Mouse (Mus musculus) splenic B cell, adult 2 months (primary cell): Measurements from ENCODE around the gene Guca2a.

Source experiments
- DNase-seq: peaks from one replicate; pipeline ENCODE4 v3.0.0-alpha.2; 2011; ENCODE audit warnings: low read depth, low spot score
- H3K27me3 ChIP-seq: 2 replicates; pipeline ENCODE4 v1.6.1; 2012; ENCODE audit warnings: mild to moderate bottlenecking, low read length, moderate library complexity, mixed read lengths; ENCODE audit not compliant: control insufficient read depth, poor library complexity, insufficient read depth, severe bottlenecking
- H3K36me3 ChIP-seq: 2 replicates; pipeline ENCODE4 v1.6.1; 2012; ENCODE audit warnings: mild to moderate bottlenecking, low read length, moderate library complexity, mixed read lengths; ENCODE audit not compliant: control insufficient read depth, poor library complexity, insufficient read depth, severe bottlenecking

Guca2a gene

GRCm38 (mm10) chr4:119632721-119633120 is 4.8 kb upstream of the Guca2a start:
- Histone ChIP-seq H3K36me3 (no peaks in the 10 kb centered on the region; the same call in 1 of the 2 replicates), H3K27me3 (no peaks in the 10 kb centered on the region)
- DNase-seq = no peak

- H3K27me3 ChIP-seq = no peaks in the 10 kb centered on the region
- no peaks in the 10 kb centered on the region for H3K36me3 ChIP-seq
- no peak for DNase-seq
Measured at GRCm38 (mm10) chr4:119633342-119633741, 4.2 kb upstream of the Guca2a start.

GRCm38 (mm10) chr4:119633948-119634347 is 3.6 kb upstream of the Guca2a start:
- no peak for DNase-seq
- no peaks in the 10 kb centered on the region for H3K36me3 ChIP-seq
- H3K27me3 ChIP-seq = no peaks in the 10 kb centered on the region

DNA sequence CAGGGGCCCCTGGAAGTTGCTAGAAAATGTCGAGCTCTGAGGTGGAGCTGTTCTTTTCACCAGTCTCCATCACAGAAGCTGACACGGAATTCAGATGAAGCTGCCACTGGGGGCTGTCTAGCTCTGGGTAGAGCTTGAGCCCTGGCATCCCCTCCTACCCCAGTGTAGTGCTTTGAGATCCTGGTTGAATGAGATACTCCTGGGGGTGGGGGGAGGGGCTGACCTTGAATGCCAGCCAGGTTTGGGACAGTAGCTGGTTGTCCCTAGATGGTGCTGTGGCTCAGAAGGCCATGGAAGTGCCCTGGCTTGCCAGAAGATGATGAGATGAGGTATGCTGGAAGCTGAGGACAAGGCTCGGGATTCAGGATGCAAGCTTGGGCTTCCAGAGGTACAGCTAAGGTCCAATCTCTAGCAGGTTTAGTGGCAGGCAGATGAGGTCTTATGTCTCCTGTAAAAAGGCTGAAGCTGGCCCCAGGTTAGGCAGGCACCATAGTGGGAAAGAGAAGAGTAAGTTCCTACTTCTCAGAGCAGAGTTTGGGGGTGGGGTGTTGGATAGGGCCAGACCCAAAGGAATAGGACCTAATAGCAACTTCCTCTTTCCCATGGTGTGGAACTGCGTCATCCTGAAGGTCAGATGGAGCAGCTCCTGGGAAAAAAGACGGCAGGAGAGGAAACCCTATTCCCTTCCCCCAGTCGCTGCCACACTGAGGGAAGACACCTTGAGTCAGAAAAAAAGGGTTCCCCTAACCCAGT is 2.4 kb upstream of the Guca2a start:
- H3K27me3 ChIP-seq = no peaks in the 10 kb centered on the region
- DNase-seq = no peak
- H3K36me3 ChIP-seq = no peaks in the 10 kb centered on the region

DNA sequence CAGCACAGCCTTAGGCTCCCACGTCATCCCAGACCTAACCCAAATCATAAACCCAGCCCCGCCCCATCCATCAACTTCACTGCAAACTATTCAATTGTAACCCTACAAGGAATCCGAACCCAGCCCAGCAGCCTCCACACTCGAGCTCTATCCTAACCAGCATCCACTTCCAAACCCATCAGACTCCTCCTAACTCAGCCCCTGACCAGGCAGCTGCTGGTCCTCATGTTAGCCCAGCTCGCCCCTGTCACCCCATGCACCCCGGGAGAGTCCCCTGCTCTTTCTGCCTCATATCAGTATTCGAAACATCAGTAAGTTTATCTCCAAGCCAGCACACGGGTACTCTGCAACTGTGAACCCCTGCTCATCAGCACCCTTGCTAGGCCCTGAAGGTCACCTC is 1.8 kb upstream of the Guca2a start:
- Histone ChIP-seq H3K27me3 (no peaks in the 10 kb centered on the region), H3K36me3 (no peaks in the 10 kb centered on the region)
- no peak for DNase-seq

DNA sequence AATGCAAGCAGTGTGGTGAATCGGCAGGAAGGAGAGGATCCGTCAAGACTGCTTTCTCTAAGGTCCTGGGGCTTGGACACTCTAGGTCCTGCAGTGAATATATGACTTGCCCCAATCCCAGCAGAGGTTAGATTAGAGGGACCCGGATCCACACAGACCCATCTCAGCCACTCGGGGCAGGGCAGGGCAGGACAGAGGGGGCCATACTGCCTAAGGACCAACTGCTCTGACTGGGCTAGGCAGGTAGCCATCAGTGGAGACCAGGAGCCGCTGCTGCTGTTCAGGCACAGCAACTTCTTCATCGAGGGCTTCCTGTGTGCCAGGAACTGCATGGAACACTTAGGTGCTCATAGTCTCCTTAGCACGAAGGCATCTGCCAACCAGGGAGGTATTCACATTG is 773 bp upstream of the Guca2a start:
- H3K36me3 ChIP-seq = no peaks in the 10 kb centered on the region
- DNase-seq = no peak
- no peaks in the 10 kb centered on the region for H3K27me3 ChIP-seq

DNA sequence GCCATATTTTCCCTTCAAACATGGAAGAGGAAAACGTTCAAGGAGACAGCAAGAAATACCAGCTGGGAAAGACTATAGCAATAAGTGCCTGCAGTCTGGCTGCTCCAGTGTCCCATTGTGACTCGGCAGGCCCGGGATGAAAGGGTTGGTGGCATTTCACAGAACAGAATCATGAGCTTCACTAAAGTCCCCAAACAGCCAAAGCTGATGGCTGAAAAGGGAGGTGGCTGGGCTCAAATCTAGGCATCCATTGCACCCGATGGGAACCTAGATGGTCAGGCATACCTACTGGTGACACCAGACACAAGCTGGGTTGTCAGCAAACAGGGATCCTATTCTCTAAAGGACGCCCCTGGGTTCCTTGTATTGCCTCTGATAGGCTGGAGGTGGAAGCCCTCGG is 442 bp downstream of the Guca2a start:
- DNase-seq = no peak
- no peaks in the 10 kb centered on the region for H3K27me3 ChIP-seq
- H3K36me3 ChIP-seq = no peaks in the 10 kb centered on the region

GRCm38 (mm10) chr4:119638656-119639055 is 1.2 kb downstream of the Guca2a start:
- DNase-seq = no peak
- no peaks in the 10 kb centered on the region for H3K27me3 ChIP-seq
- H3K36me3 ChIP-seq = no peaks in the 10 kb centered on the region

DNA sequence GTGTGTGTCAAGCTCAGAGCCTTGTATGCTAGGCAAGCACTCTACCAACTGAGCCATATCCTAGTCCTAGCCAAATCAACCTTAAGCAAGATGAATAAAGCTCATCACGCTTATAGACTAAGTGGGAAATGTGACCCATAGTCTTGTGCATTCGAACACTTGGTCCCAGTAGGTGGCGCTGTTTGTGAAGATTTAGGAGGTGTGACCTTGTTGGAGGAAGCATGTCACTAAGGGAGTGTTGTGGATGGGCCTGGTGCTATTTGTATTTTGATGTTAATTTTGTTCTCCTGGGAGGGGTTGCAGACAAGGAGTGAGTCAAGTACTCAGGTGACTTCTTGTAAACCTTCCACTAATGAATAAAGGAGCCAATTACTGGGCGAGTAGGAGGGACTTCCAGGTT is 5.2 kb downstream of the Guca2a start:
- no peaks in the 10 kb centered on the region for H3K36me3 ChIP-seq
- DNase-seq = peak; percentile 19
- no peaks in the 10 kb centered on the region for H3K27me3 ChIP-seq

DNA sequence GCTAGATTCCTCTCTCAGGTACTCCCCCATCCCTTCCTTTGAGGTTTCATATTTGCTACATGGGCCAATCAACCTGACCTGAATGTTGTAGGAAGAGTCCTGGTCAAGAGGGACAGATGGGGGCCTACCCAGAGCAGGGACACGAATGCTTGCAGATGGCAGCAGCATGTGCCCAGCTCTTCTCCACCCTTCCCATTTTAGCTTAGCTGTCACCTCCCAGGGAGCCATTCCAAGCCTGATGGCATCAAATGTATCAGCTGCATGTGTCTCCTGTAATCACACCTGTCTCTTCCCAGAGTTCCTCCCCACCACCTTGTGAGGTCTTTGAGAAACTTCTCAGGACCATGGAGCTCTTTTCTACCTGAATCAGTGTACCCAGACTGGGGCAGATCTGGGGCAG is 19.5 kb downstream of the Guca2a start:
- Histone ChIP-seq H3K27me3 (no peaks in the 10 kb centered on the region), H3K36me3 (no peaks in the 10 kb centered on the region)
- no peak for DNase-seq

GRCm38 (mm10) chr4:119658246-119658645 is 20.7 kb downstream of the Guca2a start:
- no peak for DNase-seq

GRCm38 (mm10) chr4:119658731-119659130 is 21.2 kb downstream of the Guca2a start, which contains the start of gene Guca2b:
TSS of gene Guca2b (minus strand) at chr4:119658954.
- Histone ChIP-seq H3K27me3 (no peaks in the 10 kb centered on the region), H3K36me3 (no peaks in the 10 kb centered on the region)
- no peak for DNase-seq

More at GRCm38 (mm10) chr4:119658246-119658645, 20.7 kb downstream of the Guca2a start:
- no peaks in the 10 kb centered on the region for H3K27me3 ChIP-seq
- H3K36me3 ChIP-seq = no peaks in the 10 kb centered on the region

DNA sequence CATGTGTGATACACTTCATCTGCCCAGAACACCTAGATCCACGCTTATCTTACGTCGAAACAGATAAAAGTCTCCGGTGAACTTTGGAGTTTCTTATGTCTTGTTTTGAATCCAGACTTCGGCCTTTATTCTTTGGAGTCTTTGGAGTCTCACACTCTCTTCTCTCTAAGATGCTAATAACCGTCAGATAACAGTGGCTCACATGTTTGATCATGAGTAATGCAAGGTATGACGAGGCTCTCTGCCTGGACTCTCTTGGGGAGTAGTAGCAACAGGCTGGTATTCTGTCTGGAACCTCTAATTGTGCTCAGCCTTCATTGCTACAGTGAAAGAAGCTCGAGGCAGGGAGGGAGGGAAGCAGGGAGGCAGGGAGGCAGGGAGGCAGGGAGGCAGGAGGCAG is 22.5 kb downstream of the Guca2a start:
- no peaks in the 10 kb centered on the region for H3K36me3 ChIP-seq
- no peak for DNase-seq
- H3K27me3 ChIP-seq = no peaks in the 10 kb centered on the region

DNA sequence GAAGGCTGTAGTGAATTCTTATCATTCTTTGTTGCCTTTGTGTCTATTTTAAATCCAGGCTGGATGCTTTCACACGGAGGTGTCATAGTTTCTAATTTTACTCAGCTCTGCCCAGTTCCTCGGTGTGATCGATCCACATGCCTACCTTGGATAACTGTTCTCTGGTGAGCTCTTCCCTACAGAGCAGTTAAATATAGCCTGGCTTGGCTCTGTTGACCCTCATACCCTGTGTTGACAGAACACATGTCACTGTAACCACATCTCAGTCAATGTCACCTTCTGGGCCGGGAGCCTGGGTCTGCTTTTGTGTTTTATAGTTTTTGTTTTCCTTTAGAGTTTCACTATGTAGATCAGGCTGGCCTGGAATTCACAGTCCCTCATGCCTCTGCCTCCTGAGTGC is 24.6 kb downstream of the Guca2a start:
- Histone ChIP-seq H3K36me3 (no peaks in the 10 kb centered on the region), H3K27me3 (no peaks in the 10 kb centered on the region)
- no peak for DNase-seq

DNA sequence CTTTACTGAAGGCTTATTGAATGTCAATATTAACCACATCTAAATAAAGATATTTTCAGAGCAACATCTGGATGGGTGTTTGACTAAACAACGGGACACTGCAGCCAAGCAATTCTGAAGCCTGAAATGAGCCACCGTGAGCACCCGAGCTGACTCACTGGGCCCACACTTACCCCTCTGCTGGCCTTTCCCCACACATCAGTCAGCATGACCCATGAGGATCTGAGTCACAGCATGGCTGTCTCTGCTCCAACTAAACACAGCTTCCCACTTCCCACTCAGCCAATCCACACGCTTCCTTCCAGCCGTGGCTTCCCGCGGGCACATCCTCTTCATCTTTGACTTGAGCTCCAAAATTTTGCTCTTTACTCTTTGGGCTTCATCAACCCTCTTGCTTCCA is 25.5 kb downstream of the Guca2a start:
- no peaks in the 10 kb centered on the region for H3K27me3 ChIP-seq
- H3K36me3 ChIP-seq = no peaks in the 10 kb centered on the region
- no peak for DNase-seq
